Mouse (Mus musculus) liver, postnatal 0 days (tissue): ENCODE results near the gene Sds. TPM values are rescaled to one million over a fixed set of nuclear protein-coding genes. Genes with fewer than 3 reads are reported as not detected.

ENCODE experiments used
- ATAC-seq: fragments of 200-750 bp; cut with Nextera tagmentation; 2 replicates; pipeline ENCODE4 v1.8.0; 2017; ENCODE audit warnings: mild to moderate bottlenecking, moderate library complexity
- DNase-seq: peaks from one replicate; pipeline ENCODE4 v3.0.0-alpha.2; 2016
- H3K27ac ChIP-seq: fragments of 300-500 bp; sonication (generic); 2 replicates; pipeline ENCODE4 v1.5.1; 2014; ENCODE audit warnings: antibody characterized with exemption, moderate library complexity, mild to moderate bottlenecking, low read depth
- H3K27me3 ChIP-seq: fragments of 300-500 bp; sonication (generic); 2 replicates; pipeline ENCODE4 v1.6.1; 2014; ENCODE audit warnings: low read length, control low read depth, mixed read lengths; ENCODE audit not compliant: insufficient read depth
- H3K36me3 ChIP-seq: fragments of 300-500 bp; sonication (generic); replicated peaks from 2 replicates; pipeline ENCODE4 v1.6.1; 2014; ENCODE audit warnings: mild to moderate bottlenecking, control low read depth, low read length, moderate library complexity, mixed read lengths; ENCODE audit not compliant: insufficient read depth
- H3K4me1 ChIP-seq: fragments of 300-500 bp; sonication (generic); 2 replicates; pipeline ENCODE4 v1.6.1; 2014; ENCODE audit warnings: antibody characterized with exemption, mild to moderate bottlenecking, control low read depth; ENCODE audit not compliant: insufficient read depth
- H3K4me2 ChIP-seq: fragments of 300-500 bp; sonication (generic); 2 replicates; pipeline ENCODE4 v1.6.1; 2014; ENCODE audit warnings: low read depth, mild to moderate bottlenecking, low read length, moderate library complexity, mixed read lengths
- H3K4me3 ChIP-seq: fragments of 300-500 bp; sonication (generic); 2 replicates; pipeline ENCODE4 v1.5.1; 2014; ENCODE audit warnings: low read depth, low read length
- H3K9ac ChIP-seq: fragments of 300-500 bp; sonication (generic); replicated peaks from 2 replicates; pipeline ENCODE4 v1.6.1; 2014; ENCODE audit warnings: mild to moderate bottlenecking, moderate library complexity
- H3K9me3 ChIP-seq: fragments of 300-500 bp; sonication (generic); 2 replicates; pipeline ENCODE4 v1.6.1; 2016; ENCODE audit warnings: mild to moderate bottlenecking, control low read depth, low read length, mixed read lengths
- CTCF ChIP-seq: sonication (generic); IDR thresholded peaks from 2 replicates; pipeline ENCODE4 v1.5.1; 2016; ENCODE audit warnings: antibody characterized with exemption, low read depth
- EP300 ChIP-seq: IDR thresholded peaks from 2 replicates; pipeline ENCODE4 v1.6.1; 2016; ENCODE audit warnings: antibody characterized with exemption, low read depth, mild to moderate bottlenecking
- WGBS: fragments of 180-500 bp; shearing (Covaris S2); extraction: QIAGEN DNeasy Blood & Tissue Kit; methylation state at CpG from one replicate; pipeline ENCODE4 v1.1.7; 2014; ENCODE audit not compliant: insufficient replicate concordance; 5-methylcytosine and 5-hydroxymethylcytosine counted together
- polyA plus RNA-seq: library from polyadenylated mRNA; unstranded; fragments of >200 nt; fragmentation: Nextera tagmentation; extraction: Ambion mirVana; gene quantifications from 2 replicates; pipeline ENCODE4 v1.2.1, GENCODE M21; 2015

Sds gene
- polyA plus RNA-seq, 1 experiment from 2014 or later: 32.5 TPM

GRCm38 (mm10) chr5:120438991-120439710 lies 37.2 kb upstream of the Sds start:
- DNase-seq (no peak), ATAC-seq (no peak)
- WGBS: 3% methylated on average over 27 of the region's 27 CpGs
- Histone ChIP-seq H3K9me3 (no peaks in the 10 kb centered on the region), H3K4me1 (peaks cover 4% of the 10 kb centered on the region; the same call in 1 of the 2 replicates), H3K27me3 (peaks cover 73% of the 10 kb centered on the region), H3K4me3 (no peak overlapping the region), H3K27ac (no peak overlapping the region), H3K9ac (no peak overlapping the region), H3K4me2 (no peak overlapping the region), H3K36me3 (no peaks in the 10 kb centered on the region)
- TF ChIP-seq CTCF: no peak
- no peak for TF ChIP-seq EP300

GRCm38 (mm10) chr5:120439887-120440670 lies 36.2 kb upstream of the Sds start:
- Histone ChIP-seq H3K9me3 (no peaks in the 10 kb centered on the region), H3K27ac (no peak overlapping the region), H3K4me1 (peaks cover 4% of the 10 kb centered on the region; the same call in 1 of the 2 replicates), H3K4me3 (peak overlapping the region; percentile 33), H3K4me2 (peak overlapping the region; percentile 45), H3K9ac (no peak overlapping the region), H3K27me3 (peaks cover 63% of the 10 kb centered on the region), H3K36me3 (no peaks in the 10 kb centered on the region)
- ATAC-seq (no peak), DNase-seq (no peak)
- WGBS: 3% methylated on average over 54 of the region's 61 CpGs
- TF ChIP-seq EP300 (no peak), CTCF (no peak)

- Histone ChIP-seq H3K27me3 (peaks cover 57% of the 10 kb centered on the region), H3K4me3 (peak overlapping the region; percentile 33)
- WGBS: 8% methylated on average over 13 of the region's 14 CpGs
These were observed 35.6 kb upstream of the Sds start for GRCm38 (mm10) chr5:120440733-120441132.

GRCm38 (mm10) chr5:120447305-120447704 lies 29.0 kb upstream of the Sds start:
- ATAC-seq (no peak), DNase-seq (no peak)
- 39% methylated on average over 13 of the region's 13 CpGs for WGBS
- Histone ChIP-seq H3K36me3 (no peaks in the 10 kb centered on the region), H3K4me3 (no peak overlapping the region), H3K9me3 (no peaks in the 10 kb centered on the region), H3K4me2 (no peak overlapping the region), H3K4me1 (no peaks in the 10 kb centered on the region), H3K9ac (no peak overlapping the region), H3K27ac (no peak overlapping the region), H3K27me3 (no peaks in the 10 kb centered on the region; the same call in 1 of the 2 replicates)
- TF ChIP-seq CTCF (no peak), EP300 (no peak)

More at GRCm38 (mm10) chr5:120440733-120441132, 35.6 kb upstream of the Sds start:
- H3K36me3 ChIP-seq: no peaks in the 10 kb centered on the region
- H3K4me2 ChIP-seq: peak overlapping the region; percentile 45
- ATAC-seq: no peak
- H3K4me1 ChIP-seq: peaks cover 4% of the 10 kb centered on the region; the same call in 1 of the 2 replicates
- H3K27ac ChIP-seq: no peak overlapping the region
- no peaks in the 10 kb centered on the region for H3K9me3 ChIP-seq
- peak; percentile 87 for TF ChIP-seq CTCF
- no peak for TF ChIP-seq EP300
- DNase-seq: peak; percentile 90
- no peak overlapping the region for H3K9ac ChIP-seq

- Histone ChIP-seq H3K36me3 (no peaks in the 10 kb centered on the region), H3K9ac (no peak overlapping the region), H3K27me3 (peaks cover 26% of the 10 kb centered on the region), H3K9me3 (no peaks in the 10 kb centered on the region), H3K4me2 (no peak overlapping the region), H3K27ac (no peak overlapping the region), H3K4me1 (no peaks in the 10 kb centered on the region), H3K4me3 (no peak overlapping the region)
- no peak for TF ChIP-seq CTCF
- TF ChIP-seq EP300: no peak
- 49% methylated on average over 14 of the region's 14 CpGs for WGBS
- ATAC-seq (no peak), DNase-seq (no peak)
These were observed 21.5 kb upstream of the Sds start for GRCm38 (mm10) chr5:120454756-120455337.

- Histone ChIP-seq H3K4me1 (no peaks in the 10 kb centered on the region), H3K4me3 (no peak overlapping the region), H3K27ac (no peak overlapping the region), H3K27me3 (peaks cover 26% of the 10 kb centered on the region), H3K9me3 (no peaks in the 10 kb centered on the region), H3K4me2 (no peak overlapping the region), H3K36me3 (no peaks in the 10 kb centered on the region), H3K9ac (no peak overlapping the region)
- ATAC-seq (no peak), DNase-seq (peak; percentile 11)
- 5% methylated on average over 1 of the region's 1 CpGs for WGBS
- TF ChIP-seq EP300 (no peak), CTCF (no peak)
These were observed 20.1 kb upstream of the Sds start for GRCm38 (mm10) chr5:120456253-120456652.
